Mouse (Mus musculus): Measurements from ENCODE around the gene Gas1.

The Gas1 gene

DNA sequence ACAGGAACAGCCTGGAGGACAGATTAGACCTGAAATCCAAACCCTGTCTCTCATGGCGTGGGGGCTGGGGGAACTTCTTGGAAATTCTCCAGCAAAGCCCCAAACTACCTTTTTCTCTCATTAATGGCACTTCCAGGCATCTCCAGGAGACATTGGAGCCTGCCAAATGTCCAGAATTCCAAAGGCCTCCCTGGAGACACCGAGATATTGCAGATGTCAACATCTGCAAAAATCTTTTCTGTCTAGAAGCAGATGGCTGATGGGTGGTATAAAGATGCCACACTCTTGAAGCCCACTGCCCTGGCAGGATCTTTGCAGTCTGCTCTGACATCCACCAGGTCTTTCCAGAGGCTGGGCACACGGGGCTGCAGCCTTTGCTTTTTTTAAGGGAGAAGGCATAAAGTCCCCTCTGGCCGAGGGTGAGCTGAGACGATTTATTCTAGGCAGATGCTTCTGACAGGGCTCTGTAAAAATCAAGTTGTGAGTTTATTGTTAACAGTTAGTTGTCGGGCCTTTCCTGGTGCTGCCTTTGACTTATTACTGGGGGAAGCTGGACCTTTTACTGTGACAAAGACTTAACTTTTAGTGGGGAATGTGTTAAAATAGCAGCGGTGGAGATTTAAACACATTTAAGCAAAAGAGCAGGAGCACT lies 4.7 kb downstream of the Gas1 start:
- no peak for DNase-seq

DNA sequence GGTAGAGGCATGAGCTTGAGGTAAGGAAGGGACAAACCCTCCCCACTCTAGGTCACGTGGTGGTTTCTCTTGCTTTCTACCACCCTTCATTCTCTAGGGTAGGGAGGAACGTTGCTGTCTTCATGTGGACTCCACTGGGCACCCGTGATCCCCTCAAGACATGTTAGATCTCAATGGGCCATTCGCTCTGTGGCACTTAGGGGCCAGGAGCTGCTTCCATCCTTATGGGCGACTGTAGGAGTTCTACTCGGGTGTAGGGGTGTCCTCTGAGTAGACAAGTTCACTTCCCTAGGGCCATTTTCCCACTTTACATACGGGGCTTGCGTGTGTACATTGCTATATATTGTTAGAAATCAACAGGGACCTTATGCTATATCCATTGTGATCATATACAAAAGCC lies 5.4 kb downstream of the Gas1 start:
- DNase-seq: no peak

DNA sequence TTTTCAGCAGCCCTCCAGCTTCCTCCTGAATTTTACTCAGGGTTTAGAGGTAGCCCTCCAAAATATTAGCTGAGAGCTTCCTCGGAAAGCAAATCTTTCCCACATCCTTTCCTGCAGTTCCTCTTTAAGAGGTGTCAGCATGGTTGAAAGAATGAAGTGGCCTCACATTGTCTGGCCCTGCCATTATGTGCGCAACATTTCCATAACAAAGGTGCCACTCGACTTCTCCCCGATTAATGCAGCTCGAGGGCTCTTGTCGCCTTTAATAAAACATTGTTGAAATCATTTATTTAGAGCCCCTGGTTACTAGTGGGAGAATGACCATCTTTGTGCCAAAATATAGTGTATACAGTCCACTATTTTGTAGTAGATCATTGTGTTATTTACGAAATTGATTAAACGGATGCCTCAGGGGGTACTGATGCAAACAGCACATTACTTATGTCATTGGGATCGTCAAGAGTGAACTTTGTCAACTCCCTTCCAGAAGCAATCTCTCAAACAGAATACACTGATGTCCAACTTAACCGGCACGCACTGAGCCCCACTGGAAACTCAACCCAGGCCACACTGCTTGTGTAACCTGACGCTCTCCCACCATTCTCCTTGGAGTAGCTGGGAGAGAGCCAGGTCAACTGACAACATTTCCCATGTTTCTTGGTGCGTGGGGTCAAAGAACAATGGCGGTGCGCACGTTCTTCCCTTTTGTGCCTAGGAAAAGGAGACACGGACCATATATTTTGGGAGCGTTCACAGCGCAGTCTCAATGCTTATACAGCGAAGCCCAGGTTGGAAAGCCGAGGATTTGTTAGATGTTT lies 6.1 kb downstream of the Gas1 start:
- DNase-seq: no peak

DNA sequence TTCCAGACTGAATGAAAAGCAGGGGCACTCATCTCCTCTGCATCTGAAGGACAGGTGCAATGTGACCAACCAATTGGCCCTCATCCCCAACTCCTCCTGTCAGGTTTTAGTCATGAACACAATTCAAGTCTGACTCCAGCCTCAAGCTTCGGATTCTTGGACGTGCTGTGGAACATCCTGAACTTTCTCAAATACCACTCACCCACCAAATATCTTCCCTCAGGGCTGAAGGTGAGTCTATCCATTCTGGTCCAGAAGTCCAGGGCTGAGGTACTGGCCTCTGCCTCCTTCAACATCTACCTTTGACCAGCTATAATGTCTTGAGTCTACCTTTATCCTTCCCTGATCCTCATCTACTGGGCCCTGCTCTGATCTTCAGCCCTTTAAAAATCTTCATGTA lies 8.1 kb downstream of the Gas1 start:
- DNase-seq: no peak

DNA sequence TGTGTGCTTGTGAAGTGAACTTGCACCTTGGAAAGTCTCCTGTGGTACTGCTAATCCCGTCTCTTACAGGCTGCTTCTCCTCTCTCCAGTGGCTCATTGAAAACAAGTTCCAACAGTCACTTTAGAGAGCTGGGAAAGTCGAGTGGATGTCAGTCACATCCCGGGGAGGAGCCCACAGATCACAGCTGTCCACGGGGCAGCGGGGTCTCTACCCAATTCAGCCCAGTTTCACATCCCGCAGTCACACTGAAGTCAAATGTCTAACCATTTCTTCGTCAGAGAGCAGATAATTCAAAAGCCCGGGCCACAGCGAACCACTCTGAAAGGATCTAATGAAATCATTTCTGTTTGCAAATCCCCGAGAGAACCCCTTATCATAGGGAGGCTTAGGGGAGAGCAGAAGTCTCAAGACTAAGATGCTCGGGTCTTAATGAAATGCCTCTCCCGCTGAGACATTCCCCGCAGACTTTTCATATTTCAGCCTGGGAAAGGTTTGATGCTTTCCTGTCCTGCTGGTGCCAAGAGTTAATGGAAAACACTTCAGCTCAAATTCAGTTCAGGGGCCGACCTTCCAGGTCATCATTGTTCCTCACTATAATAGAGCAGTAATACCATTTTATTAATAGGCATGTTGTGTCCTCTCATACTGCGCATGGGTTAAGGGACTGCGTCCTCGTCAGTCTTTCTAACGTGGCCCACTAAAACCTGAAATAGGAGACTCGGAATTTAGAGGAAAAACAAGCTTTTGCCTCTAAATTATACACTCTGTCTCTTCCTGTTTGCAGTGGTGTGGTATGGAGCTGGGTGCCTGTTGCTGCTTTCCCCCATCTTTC lies 20.7 kb downstream of the Gas1 start:
- DNase-seq: no peak

DNA sequence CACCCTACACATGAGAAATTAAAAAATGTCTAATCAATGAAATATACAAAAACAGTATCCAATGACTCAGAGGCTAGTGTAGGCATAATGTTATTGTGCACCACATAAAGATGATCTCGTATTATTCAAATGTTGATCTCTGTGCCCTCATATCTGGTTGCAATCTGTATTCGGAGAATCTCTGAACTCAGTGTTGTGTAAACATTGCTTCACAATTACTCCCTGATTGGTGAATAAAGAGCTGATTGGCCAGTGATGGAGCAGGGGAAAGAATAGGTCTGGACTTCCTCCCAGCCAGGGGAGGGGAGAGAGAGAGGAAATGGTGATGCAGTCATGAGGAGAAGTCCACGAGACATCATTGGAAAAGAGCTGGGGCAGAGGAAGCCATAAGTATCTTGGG lies 23.0 kb downstream of the Gas1 start:
- no peak for DNase-seq

DNA sequence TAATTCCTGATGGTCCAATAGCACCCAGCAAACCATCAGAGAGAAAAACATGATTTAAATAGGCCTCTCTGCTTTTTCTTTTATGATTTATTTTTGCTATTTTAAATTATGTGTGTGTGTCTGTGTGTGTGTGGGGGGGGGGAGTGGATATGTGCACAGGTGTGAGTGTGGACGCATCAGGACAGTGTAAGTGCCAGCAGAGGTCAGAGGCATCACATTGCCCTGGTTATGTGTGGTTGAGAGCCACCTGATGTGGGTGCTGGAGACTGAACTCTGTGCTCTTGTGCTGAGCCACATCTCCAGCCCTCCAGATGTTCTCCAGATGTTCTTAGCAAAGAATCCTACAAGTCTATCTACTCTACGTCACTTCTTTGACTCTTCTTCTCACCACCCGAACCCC lies 28.9 kb downstream of the Gas1 start:
- no peak for DNase-seq

DNA sequence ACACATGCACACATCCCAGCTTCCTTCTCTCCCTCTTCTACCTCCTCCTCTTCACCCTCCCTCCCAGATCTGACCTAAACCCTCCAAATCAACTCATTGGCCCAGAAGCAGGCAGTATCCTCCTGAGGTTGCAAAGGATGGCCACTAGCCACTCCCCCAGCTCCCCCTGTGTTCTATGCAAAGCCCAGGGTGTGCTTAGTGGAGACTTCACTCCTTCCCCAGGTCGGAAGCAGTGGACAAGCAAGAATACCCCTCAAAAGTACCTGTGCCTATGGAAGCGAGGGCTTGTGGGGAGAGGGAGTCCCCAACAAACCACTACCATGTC lies 29.3 kb downstream of the Gas1 start:
- DNase-seq: no peak

DNA sequence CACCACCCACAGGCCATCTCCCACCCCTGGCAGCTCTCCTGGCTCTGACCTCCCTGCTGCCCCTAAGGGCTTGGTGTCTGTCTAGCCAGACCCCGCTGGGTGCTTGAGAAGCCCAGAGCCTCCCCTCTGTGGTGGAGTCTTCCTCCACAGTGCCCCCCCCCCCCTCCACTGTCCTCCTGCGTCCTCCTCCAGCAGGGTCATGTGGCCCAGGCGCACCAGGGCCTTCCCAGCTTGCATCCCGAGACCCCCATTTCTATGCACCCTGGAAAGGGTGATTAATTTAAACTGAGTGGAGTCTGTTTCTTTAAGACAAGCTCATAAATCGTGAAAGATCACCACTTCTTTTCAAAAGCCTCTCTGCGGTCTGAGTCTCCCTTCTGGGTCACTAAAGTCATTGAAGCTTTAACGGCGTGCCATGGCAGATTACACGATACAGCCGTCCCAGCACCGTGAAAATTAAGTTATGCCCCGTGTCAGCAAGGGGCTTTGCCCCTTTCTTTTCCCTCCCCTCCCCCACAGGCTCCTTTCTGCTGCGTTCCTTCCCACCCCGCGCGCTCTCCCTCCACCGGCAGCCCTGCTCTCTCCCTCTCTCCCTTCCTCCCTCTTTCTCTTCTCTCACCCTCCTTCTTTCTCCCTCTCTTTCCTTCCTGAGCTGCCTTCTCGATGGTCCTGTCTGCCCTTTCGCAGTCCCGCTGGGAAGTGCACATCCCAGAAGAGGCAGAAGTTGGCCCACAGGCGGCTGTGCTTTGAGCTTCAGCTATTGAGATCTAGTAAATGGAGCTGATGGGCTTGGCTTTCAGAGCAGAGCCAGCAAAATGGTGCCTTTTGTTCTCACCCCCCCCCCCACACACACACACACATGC lies 29.9 kb downstream of the Gas1 start:
- no peak for DNase-seq

DNA sequence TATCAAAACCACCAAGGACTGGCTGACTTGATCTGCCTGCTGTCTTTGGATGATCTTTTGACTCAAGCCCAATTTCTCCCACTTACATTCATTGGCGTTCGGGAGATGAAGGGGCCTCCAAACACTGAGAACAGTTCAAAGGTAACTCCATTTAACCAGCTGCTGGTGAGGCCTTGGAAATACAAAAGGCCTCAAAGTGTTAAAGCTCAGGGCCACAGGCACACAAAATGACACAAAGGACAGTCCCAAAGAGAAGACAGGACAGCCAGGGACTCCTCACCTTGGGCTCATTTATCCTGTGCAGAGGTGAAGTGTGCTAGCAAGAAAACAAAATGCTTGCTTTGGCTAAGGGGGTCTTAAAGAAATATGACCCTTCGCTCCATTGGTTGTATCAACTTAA lies 30.9 kb downstream of the Gas1 start:
- no peak for DNase-seq

DNA sequence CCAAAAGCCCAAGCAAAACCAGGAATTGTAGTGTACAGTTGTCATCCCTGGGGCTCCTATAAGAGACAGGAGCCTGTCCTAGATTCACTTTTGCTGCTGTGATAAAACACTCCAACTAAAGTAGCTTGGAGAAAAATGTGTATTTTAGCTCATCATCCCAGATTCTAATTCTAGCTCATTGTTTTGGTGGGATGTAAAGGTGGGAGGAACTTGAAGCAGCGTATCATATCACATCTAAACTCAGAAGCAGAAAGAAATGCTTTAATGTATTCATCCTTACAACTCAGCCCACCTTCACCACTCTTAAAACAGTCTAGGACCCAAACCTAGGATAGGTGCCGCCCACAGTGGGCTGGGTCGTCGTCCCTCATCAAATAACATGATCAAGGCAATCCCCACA lies 40.2 kb downstream of the Gas1 start:
- no peak for DNase-seq

DNA sequence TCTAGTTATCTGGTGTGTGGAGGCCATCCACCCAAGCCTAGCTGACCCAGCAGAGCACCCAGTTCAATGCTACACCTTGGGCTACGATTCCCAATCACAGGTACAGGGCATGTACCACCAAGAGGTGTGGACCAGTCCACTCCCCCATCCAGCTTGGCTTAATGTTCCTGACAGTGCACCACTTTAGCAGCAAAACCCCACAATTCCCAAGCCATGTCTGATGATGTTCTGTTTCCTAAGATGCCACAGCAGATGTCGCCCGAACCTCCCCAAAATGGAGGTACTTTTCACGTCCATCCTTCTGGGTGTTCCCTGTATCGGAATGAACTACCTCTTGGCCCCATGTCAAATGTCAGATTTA lies 42.7 kb downstream of the Gas1 start:
- DNase-seq: no peak

DNA sequence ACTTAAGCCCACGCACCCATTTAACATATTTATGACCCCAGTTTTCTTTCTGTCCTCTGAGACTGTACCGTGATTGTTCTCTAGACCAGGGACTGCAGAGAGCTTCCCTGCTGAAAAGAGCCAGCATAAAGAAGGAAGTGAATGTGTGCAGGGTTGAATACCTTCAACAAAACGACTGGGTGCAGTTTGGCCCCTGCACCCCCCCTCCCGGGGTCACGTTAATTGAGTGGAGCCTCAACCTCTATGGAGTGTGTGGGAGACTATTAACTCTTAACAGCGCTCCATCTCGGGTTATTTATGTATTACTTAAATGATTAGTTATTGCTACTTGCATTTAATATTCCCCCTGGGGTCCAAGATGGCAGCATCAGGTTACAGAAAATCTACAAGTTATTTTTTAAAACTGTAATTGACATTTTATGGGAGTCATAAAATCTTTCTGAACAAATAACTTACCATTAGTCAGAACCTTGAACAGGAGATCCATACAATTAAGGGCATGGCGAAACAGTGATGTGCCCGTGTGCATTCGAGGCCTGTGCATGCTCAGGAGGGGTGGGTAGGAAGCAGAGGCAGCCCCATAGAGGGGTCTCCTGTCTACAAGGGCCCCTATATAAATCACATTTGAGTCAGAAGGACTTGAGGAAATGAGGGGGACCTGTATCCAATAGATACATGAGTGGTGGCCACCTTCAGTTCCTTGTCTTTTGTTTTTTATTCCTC lies 43.3 kb downstream of the Gas1 start:
- no peak for DNase-seq

DNA sequence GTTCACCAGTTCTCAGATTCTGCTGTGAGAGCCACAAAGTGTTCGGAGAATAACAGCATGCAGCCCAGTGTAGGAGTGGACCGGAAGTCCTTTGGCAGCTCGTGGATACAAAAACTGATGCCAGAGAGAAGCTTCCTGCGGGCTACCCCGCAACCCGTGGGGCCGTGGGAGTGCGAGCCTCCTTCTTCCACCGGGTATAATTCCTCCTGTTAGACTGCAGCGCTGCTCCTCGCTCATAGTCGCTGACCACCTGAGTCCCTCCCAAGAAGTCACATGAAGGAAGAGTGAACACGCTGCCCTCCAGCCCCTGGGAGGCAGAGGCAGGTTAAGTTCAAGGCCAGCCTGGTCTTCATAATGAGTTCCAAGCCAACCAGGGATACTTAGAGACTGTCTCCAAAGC lies 45.4 kb downstream of the Gas1 start:
- no peak for DNase-seq

DNA sequence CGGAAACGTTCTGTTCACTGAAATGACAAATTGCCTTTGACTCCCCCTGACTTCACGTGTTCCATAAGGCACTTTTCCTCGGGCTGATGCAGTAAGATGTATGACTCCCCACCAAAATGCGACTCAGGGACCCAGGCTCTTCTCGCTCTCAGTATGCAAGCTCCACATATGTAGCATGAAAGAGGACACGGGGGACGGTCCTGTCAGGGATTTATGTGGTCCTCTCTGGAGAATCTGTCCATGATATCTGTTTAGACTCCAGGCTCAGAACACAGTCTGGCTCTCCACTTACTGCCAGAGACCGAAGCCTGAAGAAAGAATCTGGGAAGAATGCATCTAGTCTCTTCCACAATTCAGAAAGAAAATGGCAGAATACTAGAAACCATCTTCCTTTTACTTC lies 47.6 kb downstream of the Gas1 start:
- DNase-seq: no peak

DNA sequence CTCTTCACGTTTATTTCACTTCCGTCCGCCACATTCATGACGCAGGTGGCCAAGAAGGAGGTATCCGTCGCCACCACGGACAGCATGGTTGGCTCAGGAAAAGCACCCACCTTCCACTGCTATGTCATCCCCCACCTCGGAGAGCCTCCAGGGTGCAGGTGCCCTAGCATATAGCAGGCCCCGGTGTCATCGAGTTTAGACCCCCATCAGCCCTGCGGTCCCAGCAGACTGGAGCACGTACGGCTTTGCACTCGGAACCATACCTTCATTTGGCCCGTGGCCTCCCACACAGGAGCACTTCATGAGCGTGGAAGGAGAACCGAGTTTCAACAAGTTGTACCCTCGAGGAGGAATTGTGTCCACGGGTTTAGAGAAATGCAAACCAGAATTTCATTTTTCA lies 50.8 kb downstream of the Gas1 start:
- no peak for DNase-seq

DNA sequence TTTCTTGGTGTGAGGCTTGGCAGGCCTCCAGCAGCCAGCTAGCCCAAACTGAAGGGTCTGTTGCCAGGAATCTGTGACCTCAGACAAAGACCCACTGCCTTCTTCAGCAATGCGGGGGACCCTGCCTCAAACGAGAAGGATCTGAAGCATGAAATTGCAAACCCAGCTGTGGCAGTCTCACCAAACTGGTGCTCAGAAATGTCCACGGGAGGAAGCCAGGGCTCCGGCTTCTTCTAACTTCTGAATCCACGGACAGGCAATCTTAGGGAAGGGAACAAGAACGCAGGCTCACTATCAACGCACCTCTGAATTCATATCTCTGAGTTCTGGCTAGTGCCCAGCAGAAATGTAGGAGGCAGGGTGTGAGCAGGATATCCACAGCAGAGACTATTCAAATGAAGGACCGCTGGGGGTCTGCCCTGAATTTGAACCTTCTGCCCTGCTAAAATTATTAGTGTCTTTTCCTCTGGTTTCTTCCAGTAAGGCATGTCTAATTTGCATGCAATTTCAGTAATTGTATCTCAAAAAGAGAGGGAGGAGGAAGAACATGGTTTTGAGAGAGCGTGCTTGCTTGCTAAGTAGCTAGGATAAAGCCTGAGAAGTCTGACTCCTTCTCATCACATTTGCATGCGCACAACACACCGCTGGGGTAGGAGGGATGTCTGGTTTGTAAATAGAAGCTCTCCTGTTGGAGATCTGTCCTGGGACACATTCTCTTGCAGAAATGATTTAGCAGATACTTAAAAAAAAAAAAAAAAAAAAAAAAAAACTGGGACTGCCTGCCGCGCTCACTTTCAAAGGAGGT lies 51.5 kb downstream of the Gas1 start:
- no peak for DNase-seq

DNA sequence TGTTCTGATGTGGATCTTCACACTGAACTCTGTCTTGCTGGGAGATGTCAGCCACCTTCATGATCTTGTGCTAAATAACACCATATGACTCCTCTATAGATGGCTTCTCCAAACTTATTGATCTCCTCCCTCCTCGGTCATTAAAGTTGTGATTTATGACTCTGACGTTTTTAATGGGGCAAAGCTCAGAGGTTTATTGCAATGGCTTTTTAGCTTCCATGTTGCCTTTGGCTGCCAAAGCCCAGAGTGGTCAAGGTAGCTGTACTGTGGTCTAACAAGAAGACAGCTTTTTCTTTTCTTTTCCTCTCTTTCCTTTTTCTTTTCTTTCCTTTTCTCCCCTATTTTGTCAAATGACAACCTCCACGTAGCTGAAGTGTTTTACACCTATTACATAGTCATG lies 52.1 kb downstream of the Gas1 start:
- no peak for DNase-seq

DNA sequence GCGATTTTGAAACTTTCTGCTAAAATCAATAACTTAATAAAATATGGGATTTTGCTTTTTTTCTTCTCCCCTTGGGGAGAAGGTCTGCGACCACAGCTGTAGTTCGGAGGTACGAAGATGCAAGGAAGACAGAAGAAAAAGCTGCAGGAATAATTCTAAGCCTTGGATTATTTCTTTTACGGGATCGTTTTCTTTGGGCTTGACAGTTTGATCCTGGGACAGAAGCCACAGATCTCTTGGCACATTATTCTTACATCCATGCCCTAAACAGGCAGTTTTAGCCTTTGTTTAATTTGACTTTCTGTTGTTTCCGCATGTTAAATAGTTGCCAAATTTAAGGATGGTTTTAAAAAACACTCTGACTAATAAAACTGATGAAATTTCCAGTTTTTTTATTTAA lies 52.7 kb downstream of the Gas1 start:
- no peak for DNase-seq

Data from lung, postnatal 14 days (tissue).